Mouse (Mus musculus): Measurements from ENCODE around the gene Vmn1r55.

DNA sequence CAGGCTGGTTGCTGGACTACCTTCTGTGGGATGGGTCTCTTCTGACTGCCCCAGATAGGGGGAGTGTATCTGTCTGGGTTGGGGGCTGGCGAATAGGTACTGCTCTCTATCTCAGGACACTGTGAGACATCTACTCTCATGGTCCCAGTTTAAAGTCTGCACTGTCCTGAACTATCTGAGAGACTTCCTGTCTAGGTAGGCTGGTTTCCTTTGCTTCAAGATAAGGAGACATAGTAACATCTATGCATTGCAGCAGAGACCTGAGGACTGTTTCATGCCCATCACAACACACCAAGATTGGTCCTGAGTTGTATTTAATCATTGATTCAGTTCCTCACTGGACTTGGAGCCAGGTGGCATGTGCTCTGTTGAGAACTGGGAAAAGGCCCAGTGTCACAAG lies 64.0 kb downstream of the Vmn1r55 start:
- no peak for TF ChIP-seq ZNF384 (IDR thresholded peaks at IDR 0.05; ENCODE audit: low read depth, low read length)
- no peak for TF ChIP-seq HCFC1 (IDR thresholded peaks at IDR 0.05; ENCODE audit: borderline replicate concordance, insufficient read depth, low read length)
- TF ChIP-seq MAFK (IDR thresholded peaks at IDR 0.05; ENCODE audit: insufficient read depth, low read depth, low read length): no peak
